Mouse (Mus musculus): ENCODE data around the gene Olfr1494. TPM values are rescaled to one million over a fixed set of nuclear protein-coding genes. Genes with fewer than 3 reads are reported as not detected.

The Olfr1494 gene
- polyA plus RNA-seq (2014; fragmentation: Illumina TruSeq; extraction: RNeasy Lipid Tissue Mini Kit (QIAGEN cat#74804); ENCODE audit: low read depth, low replicate concordance): not detected

GRCm38 (mm10) chr19:13739428-13739827 lies at the start of gene Olfr1494:
Olfr1494 (plus strand) TSS chr19:13739728.

GRCm38 (mm10) chr19:13696968-13697367 lies 42.6 kb upstream of the Olfr1494 start, which contains the start of gene Olfr1491:
Olfr1491 (plus strand) TSS chr19:13697268.

DNA sequence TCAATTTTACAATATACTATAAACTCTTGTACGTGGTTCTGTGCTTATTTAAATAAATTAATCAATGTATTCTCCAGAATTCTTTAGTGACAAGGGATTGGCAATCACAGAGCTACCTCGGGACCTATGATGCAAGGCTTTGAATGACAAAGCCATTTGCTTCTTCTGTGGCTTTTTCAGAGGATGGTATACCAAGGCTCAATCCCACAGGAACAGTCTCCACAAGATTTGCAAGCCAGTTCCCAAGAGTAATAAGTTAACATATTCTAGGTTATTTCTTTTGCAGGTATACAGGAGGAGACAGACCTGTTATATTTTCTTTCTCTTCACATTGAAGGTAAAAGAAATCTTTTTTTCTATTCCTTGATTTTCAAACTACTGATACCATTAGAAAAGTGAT lies 16.6 kb upstream of the Olfr1494 start, which contains the start of gene Olfr1493-ps1:
Gene Olfr1493-ps1 (plus strand): TSS at position 301 of the 400 bp plus-strand sequence.

GRCm38 (mm10) chr19:13764306-13764705 lies 24.8 kb downstream of the Olfr1494 start, which contains the start of gene Olfr1495:
Olfr1495 (plus strand) TSS chr19:13764606.

DNA sequence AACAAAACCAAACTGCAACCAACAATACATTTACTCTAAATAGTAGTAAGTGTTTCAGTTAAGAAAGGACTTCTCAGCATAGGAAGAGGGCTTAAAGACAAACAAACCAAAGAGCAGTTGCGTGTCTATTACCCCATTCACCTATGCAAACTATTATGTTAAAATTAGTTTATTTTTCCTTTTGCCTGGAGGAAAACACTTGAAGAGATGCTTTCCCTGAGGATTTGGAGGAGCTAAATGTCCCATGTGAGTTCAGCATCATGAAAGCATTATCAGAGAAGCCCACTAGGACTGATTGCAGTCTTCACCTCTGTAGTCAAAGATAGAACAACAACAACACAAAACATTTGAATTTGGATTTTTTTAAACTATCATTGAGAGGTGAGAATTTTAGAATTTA lies 38.0 kb downstream of the Olfr1494 start, which contains the start of gene Olfr1496:
Gene Olfr1496 (plus strand): TSS at position 301 of the 400 bp plus-strand sequence.

GRCm38 (mm10) chr19:13798102-13798501 lies 58.6 kb downstream of the Olfr1494 start, which contains the start of gene Olfr1497:
Olfr1497 (minus strand) TSS chr19:13798202.

Other genes with a start within 250 kb of the Olfr1494 start
- not detected for gene Olfr1477, start 239.2 kb upstream of the Olfr1494 start, polyA plus RNA-seq (2014; fragmentation: Illumina TruSeq; extraction: RNeasy Lipid Tissue Mini Kit (QIAGEN cat#74804); ENCODE audit: low read depth, low replicate concordance)
- not detected for gene Olfr1480, start 211.8 kb upstream of the Olfr1494 start, polyA plus RNA-seq (2014; fragmentation: Illumina TruSeq; extraction: RNeasy Lipid Tissue Mini Kit (QIAGEN cat#74804); ENCODE audit: low read depth, low replicate concordance)
- not detected for gene Olfr1484, start 156.2 kb upstream of the Olfr1494 start, polyA plus RNA-seq (2014; fragmentation: Illumina TruSeq; extraction: RNeasy Lipid Tissue Mini Kit (QIAGEN cat#74804); ENCODE audit: low read depth, low replicate concordance)
- not detected for gene Olfr1487, start 122.4 kb upstream of the Olfr1494 start, polyA plus RNA-seq (2014; fragmentation: Illumina TruSeq; extraction: RNeasy Lipid Tissue Mini Kit (QIAGEN cat#74804); ENCODE audit: low read depth, low replicate concordance)
- gene Olfr1489, start 108.1 kb upstream of the Olfr1494 start, polyA plus RNA-seq (2014; fragmentation: Illumina TruSeq; extraction: RNeasy Lipid Tissue Mini Kit (QIAGEN cat#74804); ENCODE audit: low read depth, low replicate concordance): not detected
- gene Olfr1490, start 88.6 kb upstream of the Olfr1494 start, polyA plus RNA-seq (2014; fragmentation: Illumina TruSeq; extraction: RNeasy Lipid Tissue Mini Kit (QIAGEN cat#74804); ENCODE audit: low read depth, low replicate concordance): not detected
- gene Olfr1491, start 42.5 kb upstream of the Olfr1494 start, polyA plus RNA-seq (2014; fragmentation: Illumina TruSeq; extraction: RNeasy Lipid Tissue Mini Kit (QIAGEN cat#74804); ENCODE audit: low read depth, low replicate concordance): not detected
- gene Olfr1493-ps1, start 16.4 kb upstream of the Olfr1494 start, polyA plus RNA-seq (2014; fragmentation: Illumina TruSeq; extraction: RNeasy Lipid Tissue Mini Kit (QIAGEN cat#74804); ENCODE audit: low read depth, low replicate concordance): not detected
- gene Olfr1495, start 24.9 kb downstream of the Olfr1494 start, polyA plus RNA-seq (2014; fragmentation: Illumina TruSeq; extraction: RNeasy Lipid Tissue Mini Kit (QIAGEN cat#74804); ENCODE audit: low read depth, low replicate concordance): not detected
- gene Olfr1496, start 38.1 kb downstream of the Olfr1494 start, polyA plus RNA-seq (2014; fragmentation: Illumina TruSeq; extraction: RNeasy Lipid Tissue Mini Kit (QIAGEN cat#74804); ENCODE audit: low read depth, low replicate concordance): not detected
- gene Olfr1497, start 58.5 kb downstream of the Olfr1494 start, polyA plus RNA-seq (2014; fragmentation: Illumina TruSeq; extraction: RNeasy Lipid Tissue Mini Kit (QIAGEN cat#74804); ENCODE audit: low read depth, low replicate concordance): not detected
- gene Olfr1499, start 79.7 kb downstream of the Olfr1494 start, polyA plus RNA-seq (2014; fragmentation: Illumina TruSeq; extraction: RNeasy Lipid Tissue Mini Kit (QIAGEN cat#74804); ENCODE audit: low read depth, low replicate concordance): not detected
- not detected for gene Olfr1500, start 90.8 kb downstream of the Olfr1494 start, polyA plus RNA-seq (2014; fragmentation: Illumina TruSeq; extraction: RNeasy Lipid Tissue Mini Kit (QIAGEN cat#74804); ENCODE audit: low read depth, low replicate concordance)
- gene Olfr1501, start 111.0 kb downstream of the Olfr1494 start, polyA plus RNA-seq (2014; fragmentation: Illumina TruSeq; extraction: RNeasy Lipid Tissue Mini Kit (QIAGEN cat#74804); ENCODE audit: low read depth, low replicate concordance): not detected
- not detected for gene Olfr1502, start 122.1 kb downstream of the Olfr1494 start, polyA plus RNA-seq (2014; fragmentation: Illumina TruSeq; extraction: RNeasy Lipid Tissue Mini Kit (QIAGEN cat#74804); ENCODE audit: low read depth, low replicate concordance)
- gene Olfr1504, start 158.2 kb downstream of the Olfr1494 start, polyA plus RNA-seq (2014; fragmentation: Illumina TruSeq; extraction: RNeasy Lipid Tissue Mini Kit (QIAGEN cat#74804); ENCODE audit: low read depth, low replicate concordance): not detected
- not detected for gene Olfr1505, start 173.8 kb downstream of the Olfr1494 start, polyA plus RNA-seq (2014; fragmentation: Illumina TruSeq; extraction: RNeasy Lipid Tissue Mini Kit (QIAGEN cat#74804); ENCODE audit: low read depth, low replicate concordance)